Mouse (Mus musculus): ENCODE results near the gene Olfr319. TPM values are rescaled to one million over a fixed set of nuclear protein-coding genes. Genes with fewer than 3 reads are reported as not detected.
"Not testable (repeated sequence)": the region's sequence is repeated elsewhere in the genome, so short reads cannot be mapped to it uniquely, and the experiment has no call there.

Olfr319 gene
- not detected in 2 replicates for polyA plus RNA-seq (2015; fragmentation: Nextera tagmentation; extraction: Ambion mirVana)

GRCm38 (mm10) chr11:58698862-58699261 lies at the start of gene Olfr319:
Gene Olfr319, plus strand, starts transcription at chr11:58699162.
- no peak within 1 kb of the TSS for H3K4me3 ChIP-seq (ENCODE audit: low read depth, low read length)
- H3K36me3 ChIP-seq (replicated peaks; ENCODE audit: insufficient read depth, low read length): no peaks in the 10 kb centered on the region
- H3K27me3 ChIP-seq (ENCODE audit: insufficient read depth, low read length): no peaks in the 10 kb centered on the region
- TF ChIP-seq EP300 (IDR thresholded peaks at IDR 0.05; ENCODE audit: low read depth): no peak
- TF ChIP-seq CTCF (IDR thresholded peaks at IDR 0.05; ENCODE audit: low read depth): no peak
- ATAC-seq: no peak
- H3K9me3 ChIP-seq (ENCODE audit: low read length): no peaks in the 10 kb centered on the region
- whole genome bisulfite sequencing (ENCODE audit: insufficient replicate concordance): 73% methylated on average over 3 of the region's 3 CpGs
- H3K4me2 ChIP-seq (ENCODE audit: low read depth, low read length): no peak within 1 kb of the TSS
- no peak within 1 kb of the TSS for H3K27ac ChIP-seq (ENCODE audit: low read depth)
- no peak for DNase-seq
- no peaks in the 10 kb centered on the region for H3K4me1 ChIP-seq (ENCODE audit: insufficient read depth)
- H3K9ac ChIP-seq (replicated peaks): no peak within 1 kb of the TSS

GRCm38 (mm10) chr11:58655151-58655550 lies 43.8 kb upstream of the Olfr319 start:
- WGBS (ENCODE audit: insufficient replicate concordance): 89% methylated on average over 3 of the region's 3 CpGs
- Histone ChIP-seq H3K4me2 (ENCODE audit: low read depth, low read length) (no peak overlapping the region), H3K36me3 (replicated peaks; ENCODE audit: insufficient read depth, low read length) (peaks cover 4% of the 10 kb centered on the region; the same call in 1 of the 2 replicates), H3K4me1 (ENCODE audit: insufficient read depth) (no peaks in the 10 kb centered on the region), H3K27me3 (ENCODE audit: insufficient read depth, low read length) (no peaks in the 10 kb centered on the region), H3K9me3 (ENCODE audit: low read length) (no peaks in the 10 kb centered on the region), H3K9ac (replicated peaks) (no peak overlapping the region), H3K4me3 (ENCODE audit: low read depth, low read length) (no peak overlapping the region), H3K27ac (ENCODE audit: low read depth) (no peak overlapping the region)
- TF ChIP-seq CTCF (IDR thresholded peaks at IDR 0.05; ENCODE audit: low read depth) (no peak), EP300 (IDR thresholded peaks at IDR 0.05; ENCODE audit: low read depth) (no peak)
- no peak for DNase-seq
- no peak for ATAC-seq

- TF ChIP-seq CTCF (IDR thresholded peaks at IDR 0.05; ENCODE audit: low read depth): no peak
- TF ChIP-seq EP300 (IDR thresholded peaks at IDR 0.05; ENCODE audit: low read depth): no peak
- no peak for ATAC-seq
- WGBS (ENCODE audit: insufficient replicate concordance): 76% methylated on average over 4 of the region's 4 CpGs
Observed at GRCm38 (mm10) chr11:58658596-58658995, 40.4 kb upstream of the Olfr319 start, which contains the start of gene Olfr322. Gene Olfr322, plus strand, starts transcription at chr11:58658782.

GRCm38 (mm10) chr11:58669252-58669651 lies 29.7 kb upstream of the Olfr319 start:
- peak; percentile 15; the same call in 1 of the 2 replicates for TF ChIP-seq CTCF (IDR thresholded peaks at IDR 0.05; ENCODE audit: low read depth)
- no peak for TF ChIP-seq EP300 (IDR thresholded peaks at IDR 0.05; ENCODE audit: low read depth)
- Histone ChIP-seq H3K4me1 (ENCODE audit: insufficient read depth) (no peaks in the 10 kb centered on the region), H3K4me3 (ENCODE audit: low read depth, low read length) (no peak overlapping the region), H3K36me3 (replicated peaks; ENCODE audit: insufficient read depth, low read length) (no peaks in the 10 kb centered on the region), H3K9me3 (ENCODE audit: low read length) (no peaks in the 10 kb centered on the region), H3K4me2 (ENCODE audit: low read depth, low read length) (no peak overlapping the region), H3K9ac (replicated peaks) (no peak overlapping the region), H3K27me3 (ENCODE audit: insufficient read depth, low read length) (no peaks in the 10 kb centered on the region), H3K27ac (ENCODE audit: low read depth) (no peak overlapping the region)
- no peak for DNase-seq
- ATAC-seq: no peak

More at GRCm38 (mm10) chr11:58658596-58658995, 40.4 kb upstream of the Olfr319 start, which contains the start of gene Olfr322:
- Histone ChIP-seq H3K36me3 (replicated peaks; ENCODE audit: insufficient read depth, low read length) (no peaks in the 10 kb centered on the region), H3K4me3 (ENCODE audit: low read depth, low read length) (no peak within 1 kb of the TSS), H3K27me3 (ENCODE audit: insufficient read depth, low read length) (no peaks in the 10 kb centered on the region), H3K9ac (replicated peaks) (no peak within 1 kb of the TSS), H3K4me2 (ENCODE audit: low read depth, low read length) (no peak within 1 kb of the TSS), H3K9me3 (ENCODE audit: low read length) (no peaks in the 10 kb centered on the region), H3K4me1 (ENCODE audit: insufficient read depth) (no peaks in the 10 kb centered on the region), H3K27ac (ENCODE audit: low read depth) (no peak within 1 kb of the TSS)
- no peak for DNase-seq

- 45% methylated on average over 4 of the region's 4 CpGs for WGBS (ENCODE audit: insufficient replicate concordance)
- DNase-seq (no peak), ATAC-seq (no peak)
- Histone ChIP-seq H3K4me1 (ENCODE audit: insufficient read depth) (no peaks in the 10 kb centered on the region), H3K27me3 (ENCODE audit: insufficient read depth, low read length) (no peaks in the 10 kb centered on the region), H3K9ac (replicated peaks) (no peak overlapping the region), H3K27ac (ENCODE audit: low read depth) (no peak overlapping the region), H3K4me2 (ENCODE audit: low read depth, low read length) (no peak overlapping the region), H3K4me3 (ENCODE audit: low read depth, low read length) (no peak overlapping the region), H3K9me3 (ENCODE audit: low read length) (no peaks in the 10 kb centered on the region), H3K36me3 (replicated peaks; ENCODE audit: insufficient read depth, low read length) (no peaks in the 10 kb centered on the region)
- TF ChIP-seq CTCF (IDR thresholded peaks at IDR 0.05; ENCODE audit: low read depth) (peak; percentile 23), EP300 (IDR thresholded peaks at IDR 0.05; ENCODE audit: low read depth) (no peak)
Observed at GRCm38 (mm10) chr11:58671825-58672224, 27.1 kb upstream of the Olfr319 start.

- Histone ChIP-seq H3K4me3 (ENCODE audit: low read depth, low read length) (no peak within 1 kb of the TSS), H3K4me2 (ENCODE audit: low read depth, low read length) (no peak within 1 kb of the TSS), H3K36me3 (replicated peaks; ENCODE audit: insufficient read depth, low read length) (no peaks in the 10 kb centered on the region), H3K9me3 (ENCODE audit: low read length) (no peaks in the 10 kb centered on the region), H3K27ac (ENCODE audit: low read depth) (no peak within 1 kb of the TSS), H3K9ac (replicated peaks) (no peak within 1 kb of the TSS), H3K4me1 (ENCODE audit: insufficient read depth) (no peaks in the 10 kb centered on the region), H3K27me3 (ENCODE audit: insufficient read depth, low read length) (no peaks in the 10 kb centered on the region)
- TF ChIP-seq EP300 (IDR thresholded peaks at IDR 0.05; ENCODE audit: low read depth): no peak
- TF ChIP-seq CTCF (IDR thresholded peaks at IDR 0.05; ENCODE audit: low read depth): no peak
- WGBS (ENCODE audit: insufficient replicate concordance): 75% methylated on average over 1 of the region's 1 CpGs
- ATAC-seq (no peak), DNase-seq (no peak)
Observed at GRCm38 (mm10) chr11:58680799-58681198, 18.2 kb upstream of the Olfr319 start, which contains the start of gene Olfr320. Gene Olfr320, plus strand, starts transcription at chr11:58681099.

GRCm38 (mm10) chr11:58709086-58709485 lies 10.1 kb downstream of the Olfr319 start:
- Histone ChIP-seq H3K9ac (replicated peaks) (no peak overlapping the region), H3K4me3 (ENCODE audit: low read depth, low read length) (no peak overlapping the region), H3K27me3 (ENCODE audit: insufficient read depth, low read length) (no peaks in the 10 kb centered on the region), H3K27ac (ENCODE audit: low read depth) (no peak overlapping the region), H3K4me2 (ENCODE audit: low read depth, low read length) (no peak overlapping the region), H3K36me3 (replicated peaks; ENCODE audit: insufficient read depth, low read length) (no peaks in the 10 kb centered on the region), H3K4me1 (ENCODE audit: insufficient read depth) (no peaks in the 10 kb centered on the region), H3K9me3 (ENCODE audit: low read length) (no peaks in the 10 kb centered on the region)
- no peak for TF ChIP-seq EP300 (IDR thresholded peaks at IDR 0.05; ENCODE audit: low read depth)
- 71% methylated on average over 11 of the region's 11 CpGs for WGBS (ENCODE audit: insufficient replicate concordance)
- DNase-seq (no peak), ATAC-seq (no peak)

- not testable (repeated sequence) for H3K4me2 ChIP-seq (ENCODE audit: low read depth, low read length); H3K9ac ChIP-seq (replicated peaks); ATAC-seq; H3K9me3 ChIP-seq (ENCODE audit: low read length); H3K4me1 ChIP-seq (ENCODE audit: insufficient read depth); DNase-seq; H3K27ac ChIP-seq (ENCODE audit: low read depth); H3K27me3 ChIP-seq (ENCODE audit: insufficient read depth, low read length); H3K4me3 ChIP-seq (ENCODE audit: low read depth, low read length); H3K36me3 ChIP-seq (replicated peaks; ENCODE audit: insufficient read depth, low read length)
- WGBS (ENCODE audit: insufficient replicate concordance): 83% methylated on average over 6 of the region's 7 CpGs
Observed at GRCm38 (mm10) chr11:58717723-58718122, 18.8 kb downstream of the Olfr319 start.
